Mouse (Mus musculus) urinary bladder, postnatal 10 days (tissue): Measurements from ENCODE around the gene Ugt1a6b.
"Not testable (repeated sequence)": the region's sequence is repeated elsewhere in the genome, so short reads cannot be mapped to it uniquely, and the experiment has no call there.

Source experiments
- DNase-seq: peaks from one replicate; pipeline ENCODE4 v3.0.0; 2022; ENCODE audit warnings: low spot score

The Ugt1a6b gene

DNA sequence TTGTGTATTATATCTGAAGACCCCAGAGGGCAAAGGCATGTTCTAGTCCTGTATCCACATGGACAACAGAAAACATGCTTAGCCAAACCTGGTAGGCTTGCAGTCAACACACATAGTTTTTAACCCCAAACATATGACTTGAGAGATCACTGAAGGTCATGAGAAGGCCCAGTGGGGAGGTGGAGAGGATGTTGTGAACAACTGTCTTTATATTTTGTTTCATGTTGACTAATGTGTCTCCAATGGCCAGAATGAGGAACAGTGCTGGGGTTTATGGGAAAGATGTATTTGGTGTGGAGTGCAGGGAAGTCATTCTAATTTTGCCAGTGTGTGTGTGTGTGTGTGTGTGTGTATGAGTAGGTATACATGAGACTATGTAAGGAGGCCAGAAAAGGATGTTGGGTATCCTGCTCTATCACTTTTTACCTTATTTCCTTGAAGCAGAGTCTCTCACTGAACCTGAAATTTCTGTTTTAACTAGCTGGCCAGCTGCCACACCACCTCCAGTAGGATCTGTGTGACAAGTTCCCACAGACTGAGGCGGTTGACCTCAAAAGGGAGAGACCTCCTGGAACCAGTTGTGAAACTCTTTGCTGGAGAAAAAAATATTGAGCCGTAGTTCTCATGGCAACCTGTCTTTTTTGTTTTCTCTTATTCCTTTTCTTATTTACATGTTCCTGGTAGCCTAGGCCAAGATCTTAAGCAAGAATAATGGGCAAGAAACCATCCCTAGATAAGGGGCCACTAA, 121.2 kb downstream of the Ugt1a6b start:
- no peak for DNase-seq

DNA sequence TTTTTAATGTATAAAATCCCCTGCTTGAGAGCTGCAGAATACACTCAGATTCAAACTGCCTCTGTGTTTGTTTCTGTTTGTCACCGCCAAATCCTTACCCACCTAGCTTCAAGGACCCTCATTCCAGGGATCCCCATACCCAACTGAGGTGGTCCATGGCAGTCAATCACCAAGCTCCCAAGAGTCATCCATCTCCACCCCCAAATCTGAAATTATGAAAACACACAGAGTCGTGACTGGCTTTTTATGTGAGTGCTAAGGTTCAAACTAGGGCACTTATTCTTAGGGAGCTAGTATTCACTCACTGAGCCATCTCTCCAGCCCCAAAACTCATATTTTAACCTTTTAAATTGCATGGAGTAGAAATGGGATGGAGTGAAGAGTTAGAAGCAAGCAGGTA, 122.2 kb downstream of the Ugt1a6b start:
- DNase-seq: not testable (repeated sequence)

DNA sequence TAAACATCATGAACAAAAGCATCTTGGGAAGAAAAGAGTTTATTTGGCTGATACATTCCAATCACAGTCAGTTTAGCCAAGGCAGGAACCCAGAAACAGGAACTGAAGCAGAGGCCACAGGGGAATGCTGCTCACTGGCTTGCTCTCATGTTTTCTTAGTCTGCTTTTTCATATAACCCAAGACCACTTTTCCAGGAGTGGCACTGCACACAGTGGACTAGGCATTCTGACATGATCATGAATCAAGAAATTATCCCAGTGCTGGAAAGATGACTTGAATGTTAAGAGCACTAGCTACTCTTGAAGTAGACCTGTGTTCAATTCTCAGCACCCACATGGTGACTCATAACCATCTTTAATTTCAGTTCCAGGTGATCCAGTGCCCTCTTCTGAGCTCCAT, 122.7 kb downstream of the Ugt1a6b start:
- DNase-seq: no peak

DNA sequence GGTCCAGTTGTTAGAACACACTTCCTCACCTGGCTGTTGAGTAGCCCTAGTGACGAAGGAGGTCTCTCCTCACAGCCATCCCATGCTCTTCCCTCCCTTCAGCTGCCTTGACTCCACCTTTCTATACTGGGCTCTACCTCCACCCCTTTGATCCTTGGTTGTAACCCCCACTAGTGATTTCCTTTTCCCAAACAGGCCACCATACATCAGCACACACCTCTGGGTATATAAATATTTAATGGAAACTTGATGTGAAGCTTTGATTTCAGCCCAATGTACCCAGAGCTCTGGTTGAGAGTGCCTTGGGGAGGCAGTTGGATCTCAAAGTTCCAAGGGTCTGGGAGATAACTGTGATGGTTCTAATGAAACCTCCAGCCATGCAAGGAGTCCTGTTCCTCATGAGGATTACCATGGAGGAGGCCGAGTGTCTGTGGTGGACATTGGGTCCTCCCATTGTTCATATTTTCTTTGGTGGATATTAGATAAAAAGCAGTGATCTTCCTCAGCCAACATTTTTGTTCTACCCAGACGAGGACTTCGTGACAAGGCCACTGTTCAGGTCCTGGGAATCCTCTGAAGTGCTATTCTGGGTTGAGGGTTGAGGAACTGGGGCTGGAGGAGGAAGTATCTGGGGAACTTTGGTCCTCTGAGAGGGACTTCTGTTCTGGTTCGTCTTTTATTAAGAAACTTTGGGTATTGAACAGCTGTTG, 123.8 kb downstream of the Ugt1a6b start, which contains the start of gene Mroh2a:
Gene Mroh2a (plus strand): TSS at position 317 of the 710 bp plus-strand sequence.
- peak; percentile 13 for DNase-seq

DNA sequence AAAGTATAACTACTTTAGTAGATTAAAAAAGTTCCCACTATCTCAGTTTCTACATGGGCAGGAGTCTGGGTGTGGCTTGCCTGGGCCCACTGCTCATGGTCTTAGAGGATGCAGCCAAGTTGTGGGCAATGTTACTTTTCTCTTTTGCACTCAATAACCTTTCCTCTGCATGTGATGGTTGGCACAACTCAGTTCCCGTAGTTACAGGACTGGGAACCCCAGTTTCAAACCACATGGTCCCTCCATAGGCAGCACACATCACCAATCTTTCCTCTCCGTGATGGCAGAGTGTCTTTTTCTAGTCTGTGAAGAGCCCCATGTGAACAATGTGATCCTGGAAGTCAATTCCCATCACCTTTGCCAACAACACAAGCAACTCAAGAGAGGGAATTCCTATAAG, 124.4 kb downstream of the Ugt1a6b start:
- DNase-seq: peak; percentile 12

DNA sequence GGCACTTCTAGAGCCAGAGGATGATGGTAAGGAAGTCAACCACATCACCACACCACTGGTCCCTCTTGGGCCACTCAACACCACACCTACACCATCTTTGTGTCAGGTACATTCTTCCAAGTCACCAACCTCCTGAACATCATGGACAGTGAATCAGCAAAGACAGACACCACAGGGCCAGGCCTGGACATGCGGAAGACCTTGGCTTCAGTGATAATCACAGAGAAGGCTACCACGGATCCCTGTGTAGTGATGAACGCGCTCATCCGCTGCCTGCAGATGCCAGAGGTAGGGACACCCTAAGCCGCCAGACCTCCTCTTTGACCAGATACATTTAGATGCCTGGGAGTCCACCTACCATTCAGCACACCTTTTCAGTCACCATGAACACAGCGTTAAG, 125.1 kb downstream of the Ugt1a6b start:
- peak; percentile 23 for DNase-seq

DNA sequence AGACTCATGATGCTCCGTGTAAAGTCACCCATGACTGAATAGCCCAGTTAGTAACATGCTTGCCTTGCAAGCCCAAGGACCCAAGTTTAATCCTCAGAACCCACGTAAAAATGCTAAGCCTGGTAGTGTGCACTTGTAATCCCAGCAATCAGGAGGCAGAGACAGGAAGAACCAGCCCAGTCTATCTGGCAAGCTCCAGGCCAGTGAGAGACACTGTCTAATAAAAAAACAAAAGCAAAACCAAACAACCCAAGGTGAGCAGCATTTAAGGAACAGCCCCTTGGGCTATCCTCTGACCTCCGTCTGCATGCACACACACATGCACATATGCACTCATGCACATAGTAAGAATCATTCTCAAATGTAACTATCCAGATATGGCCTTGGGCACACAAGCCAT, 126.5 kb downstream of the Ugt1a6b start:
- DNase-seq: peak; percentile 11

DNA sequence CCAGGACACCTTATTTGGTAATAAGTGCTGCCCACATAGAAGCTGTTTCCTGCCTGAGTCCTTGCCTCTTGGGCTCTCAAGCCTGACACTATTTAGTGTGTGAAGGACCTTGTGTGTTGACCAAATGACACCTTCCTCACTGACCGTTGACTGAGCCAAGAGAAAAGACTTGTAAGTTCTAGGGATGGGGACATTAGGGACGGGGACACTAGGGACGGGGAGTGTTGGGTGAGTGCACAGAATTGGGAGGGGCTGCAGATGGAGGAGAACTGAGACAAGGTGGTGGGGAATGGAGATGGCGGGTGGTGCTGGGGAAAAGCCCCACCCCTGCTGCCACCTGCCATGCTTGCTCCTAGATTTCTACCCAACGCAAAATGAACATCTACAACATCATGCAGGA, 126.9 kb downstream of the Ugt1a6b start:
- peak; percentile 30 for DNase-seq

DNA sequence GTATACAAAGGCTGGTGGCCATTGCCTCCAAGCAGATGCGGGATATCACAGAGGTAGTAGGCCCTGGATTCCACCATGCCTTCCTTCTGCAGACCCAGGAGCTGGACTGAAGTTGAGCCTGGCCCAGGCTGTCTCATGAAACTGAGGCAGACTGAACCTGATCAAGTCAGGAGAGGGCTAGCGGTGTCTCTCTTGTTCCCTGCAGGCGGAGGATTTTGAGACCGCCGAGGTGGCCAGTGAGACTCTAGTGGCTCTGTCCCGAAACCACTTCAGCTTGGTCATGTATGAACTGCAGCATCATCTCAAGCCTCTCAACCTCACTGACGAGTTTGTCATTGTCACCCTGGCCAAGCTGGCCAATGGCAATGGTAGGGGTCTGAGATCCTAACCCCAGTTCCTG, 127.4 kb downstream of the Ugt1a6b start:
- DNase-seq: peak; percentile 33

DNA sequence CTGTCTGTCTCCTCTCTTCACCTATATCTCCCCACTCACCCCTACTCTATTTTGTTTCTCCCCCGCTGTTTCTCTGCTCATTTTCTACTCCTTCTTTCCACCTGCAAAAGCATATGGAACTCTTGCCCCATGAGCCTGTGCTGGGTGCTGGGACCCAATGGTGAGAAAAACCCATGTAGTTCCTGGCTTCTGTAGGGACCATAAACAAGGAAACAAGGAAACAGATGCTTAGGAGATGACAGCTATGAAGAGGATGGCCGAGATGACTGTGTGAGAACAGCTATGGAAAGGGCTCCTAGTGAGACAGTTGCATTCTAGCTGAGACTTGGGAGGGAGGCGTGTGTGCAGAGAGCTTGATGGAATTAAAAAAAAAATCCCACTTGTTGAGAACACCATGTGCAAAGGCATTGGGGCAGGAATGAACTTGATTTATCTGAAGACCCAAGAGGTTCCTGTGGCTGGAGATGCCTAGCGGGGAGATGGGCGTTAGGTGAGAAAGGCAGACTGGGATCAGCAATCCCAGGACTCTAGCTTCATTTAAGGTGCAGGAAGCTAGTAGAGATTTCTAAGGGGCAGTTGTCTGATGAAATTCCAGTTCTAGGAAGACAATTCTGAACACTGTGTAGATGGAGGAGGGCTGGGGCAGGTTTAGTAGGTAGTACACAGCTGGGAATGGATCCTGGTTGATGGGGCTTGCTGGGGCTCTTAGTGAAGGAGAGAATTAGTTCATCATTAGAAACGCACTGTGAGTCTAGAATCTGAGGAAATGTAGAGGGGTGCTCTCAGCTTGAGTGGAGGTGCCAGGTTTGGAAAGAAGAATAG, 128.1 kb downstream of the Ugt1a6b start:
- DNase-seq: peak; percentile 12

DNA sequence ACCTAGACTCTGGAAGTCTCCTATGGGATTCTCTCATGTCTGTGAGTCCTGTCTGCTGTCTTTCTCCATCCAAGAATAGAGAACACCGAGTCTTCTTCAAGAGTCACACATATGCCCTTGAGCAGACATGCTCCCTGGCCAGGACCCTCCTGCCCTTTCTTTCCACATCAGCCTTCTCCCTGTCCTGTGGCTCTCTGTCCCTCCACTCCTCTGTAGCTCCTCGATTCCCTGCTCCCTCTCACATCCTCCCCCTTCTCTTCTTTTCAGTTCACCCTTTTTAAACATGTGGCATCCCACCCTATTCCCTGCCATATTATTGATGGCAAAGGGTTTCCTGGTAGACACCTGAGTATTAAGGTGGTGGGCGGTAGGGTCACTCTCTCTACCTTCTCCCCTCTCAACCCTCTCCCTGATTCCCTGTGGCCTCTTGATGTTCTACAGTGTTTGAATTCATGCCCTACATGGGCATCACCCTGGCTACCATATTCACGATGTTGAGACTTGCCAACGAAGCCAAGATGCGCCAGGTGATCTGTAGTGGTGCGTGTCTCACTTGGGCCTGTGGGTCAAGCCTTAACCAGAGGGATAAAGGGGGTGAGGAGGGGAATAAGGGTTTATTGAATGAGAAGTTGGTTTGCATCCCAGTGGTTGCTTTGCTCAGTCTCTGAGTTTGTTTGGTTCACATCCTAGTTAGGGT, 128.9 kb downstream of the Ugt1a6b start:
- peak; percentile 18 for DNase-seq

DNA sequence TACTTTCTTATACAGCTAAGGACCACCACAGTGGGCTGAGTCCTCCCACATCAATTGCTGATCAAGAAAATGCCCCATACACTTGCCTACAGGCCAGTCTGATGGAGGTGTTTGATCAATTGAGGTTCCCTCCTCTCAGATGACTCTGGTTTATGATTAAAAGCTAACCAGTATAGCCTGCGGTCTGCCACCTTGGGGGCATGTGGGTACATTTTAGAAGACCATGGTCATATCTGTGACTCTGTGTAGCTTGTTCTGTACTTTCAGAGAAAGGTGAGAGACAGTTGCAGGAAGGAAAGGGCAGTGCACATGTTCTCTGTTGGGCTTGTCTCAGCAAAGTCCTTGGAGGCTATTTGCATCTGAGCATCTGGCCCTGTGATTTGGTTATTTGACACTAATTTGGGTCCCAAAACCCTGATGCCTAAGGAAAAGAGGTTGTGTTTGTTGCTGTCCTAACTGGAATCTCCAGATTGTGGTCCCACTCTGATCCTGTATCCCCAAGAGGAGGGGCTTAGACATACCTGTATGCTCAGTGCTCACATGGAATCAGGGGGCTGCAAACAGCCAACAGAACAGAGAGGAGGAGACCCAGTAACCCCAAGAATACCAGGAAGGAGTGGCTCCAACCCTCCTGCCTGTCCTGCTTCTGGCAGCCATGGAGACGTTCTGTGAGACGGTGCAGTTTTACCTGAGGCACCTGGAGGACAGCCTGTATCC, 129.8 kb downstream of the Ugt1a6b start:
- peak; percentile 21 for DNase-seq

DNA sequence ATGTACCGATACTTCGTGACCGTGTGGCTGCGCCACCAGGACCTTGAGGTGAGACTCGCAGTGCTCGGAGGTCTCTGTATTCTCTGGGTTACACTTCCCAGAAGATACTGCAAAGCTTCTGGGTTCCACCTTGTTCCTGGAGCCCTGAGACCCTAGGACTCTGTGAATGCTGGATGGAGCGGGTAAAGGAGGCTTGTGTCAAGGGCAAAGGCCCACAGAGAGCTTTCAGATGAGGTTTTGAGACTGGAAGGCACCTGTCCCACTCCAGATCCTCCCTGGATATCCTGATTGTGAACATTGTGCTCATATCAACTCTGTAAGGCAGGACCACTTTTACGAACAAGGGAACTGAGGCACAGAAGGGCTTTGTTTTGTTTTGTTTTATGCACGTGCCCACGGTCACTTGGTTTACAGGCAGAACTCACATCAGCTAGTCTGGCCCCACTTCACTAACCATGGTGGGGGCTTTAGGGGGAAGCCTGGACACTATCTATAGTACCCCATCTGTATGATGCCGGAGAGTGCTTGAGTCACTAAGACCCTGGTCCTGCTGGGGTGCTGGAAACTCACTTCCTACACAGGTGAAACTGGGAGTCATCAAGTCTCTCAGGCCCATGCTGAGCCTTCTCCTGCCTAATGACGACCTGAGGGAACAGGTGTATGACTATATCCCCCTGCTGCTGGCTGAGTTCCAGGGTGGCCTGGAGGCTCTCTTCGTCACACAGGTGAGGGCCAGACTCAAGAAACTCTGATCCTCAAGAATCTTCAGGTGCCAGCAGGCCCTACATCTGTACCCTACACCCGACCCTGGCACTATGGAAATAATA, 130.6 kb downstream of the Ugt1a6b start:
- peak; percentile 65 for DNase-seq

DNA sequence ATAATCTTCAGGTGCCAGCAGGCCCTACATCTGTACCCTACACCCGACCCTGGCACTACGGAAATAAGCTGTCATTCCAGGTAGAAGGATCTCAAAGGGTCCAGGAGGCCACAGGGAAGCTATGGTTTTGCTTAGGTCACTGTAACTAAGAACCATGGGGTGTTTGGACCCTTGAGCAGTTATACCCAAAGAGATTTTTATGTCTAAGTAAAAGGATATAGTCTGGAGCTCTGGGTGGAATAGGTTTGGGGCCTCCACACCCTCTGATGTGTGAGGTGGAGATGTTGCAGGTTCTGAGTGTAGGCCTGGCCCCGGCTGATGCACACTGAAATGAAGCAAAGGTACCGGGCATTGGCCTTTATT, 131.2 kb downstream of the Ugt1a6b start:
- peak; percentile 11 for DNase-seq

DNA sequence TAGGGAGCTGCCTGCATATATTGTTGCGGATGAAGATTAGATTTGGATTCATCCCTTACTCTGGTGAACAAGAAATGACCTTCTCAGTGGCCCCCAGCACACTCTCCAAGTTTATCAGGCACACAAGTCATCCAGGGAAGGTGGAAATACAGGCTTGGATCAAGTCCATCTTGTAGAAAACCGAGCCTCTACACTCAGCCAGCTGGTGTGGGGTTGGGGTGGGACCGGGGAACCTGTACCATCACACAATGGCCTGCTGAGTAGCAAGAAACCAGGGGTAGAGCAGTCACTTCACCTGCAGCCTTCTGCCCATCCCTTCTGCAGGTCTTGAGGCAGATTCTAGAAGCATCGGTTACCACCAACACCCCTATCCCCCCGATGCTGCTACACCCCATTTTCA, 131.6 kb downstream of the Ugt1a6b start:
- DNase-seq: peak; percentile 30

DNA sequence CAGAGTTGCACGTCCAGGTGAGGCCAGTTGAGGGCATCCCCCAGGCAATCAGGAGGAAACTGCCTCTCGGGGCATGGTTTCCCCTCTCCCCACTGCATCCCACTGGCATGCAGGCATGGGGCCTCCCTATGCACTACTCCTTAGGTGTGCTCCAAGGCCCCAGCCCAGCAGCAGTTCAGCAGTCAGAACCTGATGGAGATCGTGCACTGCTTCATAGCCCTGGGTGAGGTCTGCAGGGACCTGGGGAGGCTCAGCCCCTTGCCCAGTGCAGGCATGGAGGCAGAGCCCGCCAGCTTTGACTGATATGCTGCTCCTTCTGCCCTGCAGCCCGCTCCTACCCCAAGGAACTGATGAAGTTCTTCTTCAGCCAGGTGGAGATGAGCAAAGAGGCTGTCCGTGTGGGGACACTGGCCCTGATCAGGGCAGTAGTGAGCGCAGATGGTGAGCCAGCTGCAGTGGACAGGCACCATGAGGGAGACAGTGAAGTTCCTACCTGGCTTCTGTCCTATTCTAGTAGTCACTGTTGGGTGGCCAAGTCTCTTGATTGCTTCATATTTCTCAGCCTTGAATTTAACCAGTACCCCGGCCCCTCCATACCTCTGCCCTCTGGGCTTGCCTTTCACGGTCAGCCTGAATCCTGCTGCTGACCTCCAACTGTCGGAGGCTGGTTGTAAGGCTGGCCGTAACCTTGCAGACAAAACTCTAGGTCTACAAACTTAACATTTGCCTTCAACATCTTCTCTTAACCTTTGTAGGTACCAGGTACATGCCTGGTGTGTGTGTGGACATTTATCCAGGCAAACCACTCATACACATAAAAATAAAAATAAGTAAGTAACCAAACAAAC, 132.2 kb downstream of the Ugt1a6b start:
- DNase-seq: peak; percentile 35

DNA sequence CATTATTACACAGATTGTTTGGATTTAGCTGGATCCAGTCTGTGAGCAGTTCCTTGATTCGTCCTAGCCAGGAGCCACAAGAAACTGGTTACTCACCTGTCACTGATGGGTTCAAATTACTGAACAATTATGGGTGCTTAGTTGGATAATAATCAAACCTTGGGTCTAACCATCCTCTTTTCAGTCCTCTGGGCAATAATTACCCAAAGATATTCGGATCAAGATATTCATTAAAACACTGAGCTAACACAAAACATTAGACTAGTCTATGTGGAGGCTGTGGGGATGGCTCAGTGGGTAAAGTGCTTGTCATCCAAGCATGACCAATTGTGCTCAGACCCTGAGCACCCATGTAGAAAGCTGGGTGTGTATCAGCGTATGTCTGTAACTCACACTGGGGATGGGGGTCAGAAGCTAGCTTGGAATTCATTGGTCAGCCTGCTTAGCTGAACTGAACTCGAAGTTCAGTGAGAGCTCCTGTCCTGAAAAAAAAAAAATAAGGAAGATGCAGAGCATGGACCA, 132.9 kb downstream of the Ugt1a6b start:
- DNase-seq: no peak

DNA sequence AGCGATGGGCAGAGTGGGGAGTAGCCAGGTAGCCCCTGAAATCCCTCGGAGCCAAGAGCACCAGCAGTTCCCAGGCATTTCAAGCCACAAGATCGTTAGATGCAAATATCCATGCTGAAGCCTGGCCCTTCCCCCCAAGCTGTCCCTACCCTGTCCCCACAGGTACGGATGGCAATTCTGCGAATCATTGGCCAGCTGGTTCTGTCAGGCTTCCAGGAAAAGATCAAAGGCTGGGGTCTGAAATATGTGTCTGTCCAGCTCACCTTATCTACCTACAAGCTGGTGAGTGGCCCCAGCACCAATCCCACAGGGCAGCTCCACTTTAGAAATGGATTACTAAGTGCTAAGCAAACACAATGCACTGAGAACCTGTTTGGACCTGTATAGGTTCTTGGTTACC, 134.3 kb downstream of the Ugt1a6b start:
- no peak for DNase-seq

DNA sequence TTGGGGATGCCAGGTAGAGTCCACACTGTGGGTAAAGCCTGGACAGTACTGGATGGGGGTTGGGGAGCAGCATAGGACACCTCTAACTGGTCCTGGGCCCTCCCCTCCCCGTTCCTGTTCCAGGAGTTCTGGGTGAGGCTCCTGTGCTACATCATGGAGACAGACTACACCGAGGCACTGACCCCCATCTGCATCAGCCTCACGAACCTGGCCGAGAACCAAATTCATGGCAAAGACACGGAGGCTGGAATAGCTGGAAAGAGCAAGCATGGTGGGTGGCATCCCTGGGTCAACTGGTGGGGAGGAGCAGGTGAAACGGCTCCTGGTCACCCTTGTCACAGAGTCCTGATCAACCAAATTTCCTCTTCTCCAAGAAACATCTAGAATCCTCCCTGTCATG, 135.7 kb downstream of the Ugt1a6b start:
- no peak for DNase-seq
